Mouse (Mus musculus): Measurements from ENCODE around the gene Iqschfp. TPM values are rescaled to one million over a fixed set of nuclear protein-coding genes. Genes with fewer than 3 reads are reported as not detected.

The Iqschfp gene
- polyA plus RNA-seq, 1 experiment, result not detected

DNA sequence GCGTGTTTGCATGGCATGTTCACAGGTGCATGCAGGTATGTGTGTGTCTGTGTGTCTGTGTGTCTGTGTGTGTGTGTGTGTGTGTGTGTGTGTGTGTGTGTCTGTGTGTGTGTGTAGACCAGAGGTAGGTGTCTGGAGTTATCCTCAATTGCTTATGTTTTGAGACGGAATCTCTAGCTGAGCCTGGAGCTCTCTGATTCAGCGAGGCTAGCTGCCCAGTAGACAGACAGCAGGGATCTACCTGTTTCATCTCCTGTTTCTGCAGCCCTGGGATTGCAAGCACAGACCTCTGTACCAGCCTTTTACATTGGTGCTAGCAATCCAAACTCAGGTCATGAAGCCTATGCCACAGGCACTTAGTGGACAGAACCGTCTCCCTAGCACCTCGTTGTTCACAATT, 536.0 kb downstream of the Iqschfp start:
- no peak for TF ChIP-seq FLI1 (IDR thresholded peaks at IDR 0.05; ENCODE audit: low read length)
- no peak for TF ChIP-seq GATA1 (IDR thresholded peaks at IDR 0.05; ENCODE audit: borderline replicate concordance, low read length)
- Histone ChIP-seq H3K9me3 (no peaks in the 10 kb centered on the region), H3K4me3 (replicated peaks) (no peak overlapping the region), H3K27me3 (replicated peaks) (peaks cover 5% of the 10 kb centered on the region), H3K36me3 (replicated peaks; ENCODE audit: low read length) (no peaks in the 10 kb centered on the region), H3K4me1 (no peaks in the 10 kb centered on the region)

DNA sequence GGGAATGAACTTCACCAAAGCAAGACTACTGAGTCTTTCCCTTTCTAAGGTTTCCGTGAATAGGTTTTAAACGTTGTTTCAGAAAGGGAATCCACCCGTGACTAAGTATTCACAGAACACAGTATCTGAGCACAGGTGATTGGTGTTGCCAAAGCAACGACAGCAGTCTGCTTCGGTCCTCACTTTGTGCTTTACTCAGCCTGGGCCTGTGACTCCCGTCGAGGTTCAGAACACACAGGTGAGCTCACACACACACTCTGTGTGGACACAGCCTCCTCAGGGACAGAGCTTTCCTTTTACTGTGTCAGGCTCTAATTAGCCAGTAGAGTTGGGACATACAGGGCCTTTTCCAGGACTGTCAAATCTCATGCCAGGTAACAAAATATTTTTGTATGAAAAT, 542.4 kb downstream of the Iqschfp start:
- no peaks in the 10 kb centered on the region for H3K9me3 ChIP-seq
- H3K36me3 ChIP-seq (replicated peaks; ENCODE audit: low read length), result no peaks in the 10 kb centered on the region
- peaks cover 2% of the 10 kb centered on the region for H3K27me3 ChIP-seq (replicated peaks)
- TF ChIP-seq GATA1 (IDR thresholded peaks at IDR 0.05; ENCODE audit: borderline replicate concordance, low read length) (no peak), FLI1 (IDR thresholded peaks at IDR 0.05; ENCODE audit: low read length) (no peak)
- no peak overlapping the region for H3K4me3 ChIP-seq (replicated peaks)
- no peaks in the 10 kb centered on the region for H3K4me1 ChIP-seq

DNA sequence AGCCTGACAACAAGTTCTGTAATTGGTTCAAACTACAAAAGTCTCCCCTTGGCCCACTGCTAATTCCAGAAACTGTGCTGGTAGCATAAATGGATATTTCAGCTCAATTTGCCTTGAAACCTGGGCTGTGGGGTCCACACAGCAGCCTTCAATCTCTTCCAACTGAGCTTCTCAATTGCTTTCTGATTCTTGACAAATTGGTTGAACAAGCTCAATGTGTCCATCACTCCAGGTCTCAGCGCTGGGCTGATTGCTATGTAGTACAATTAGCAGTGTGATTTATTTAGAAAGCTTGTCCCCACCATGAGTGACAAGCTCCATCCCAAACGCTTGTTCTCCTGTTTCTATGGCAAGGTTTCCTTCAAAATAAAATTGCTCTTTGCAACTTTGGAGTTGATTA, 542.9 kb downstream of the Iqschfp start:
- TF ChIP-seq FLI1 (IDR thresholded peaks at IDR 0.05; ENCODE audit: low read length) (no peak), GATA1 (IDR thresholded peaks at IDR 0.05; ENCODE audit: borderline replicate concordance, low read length) (no peak)
- Histone ChIP-seq H3K9me3 (no peaks in the 10 kb centered on the region), H3K36me3 (replicated peaks; ENCODE audit: low read length) (no peaks in the 10 kb centered on the region), H3K4me1 (no peaks in the 10 kb centered on the region), H3K4me3 (replicated peaks) (no peak overlapping the region), H3K27me3 (replicated peaks) (peaks cover 2% of the 10 kb centered on the region)

DNA sequence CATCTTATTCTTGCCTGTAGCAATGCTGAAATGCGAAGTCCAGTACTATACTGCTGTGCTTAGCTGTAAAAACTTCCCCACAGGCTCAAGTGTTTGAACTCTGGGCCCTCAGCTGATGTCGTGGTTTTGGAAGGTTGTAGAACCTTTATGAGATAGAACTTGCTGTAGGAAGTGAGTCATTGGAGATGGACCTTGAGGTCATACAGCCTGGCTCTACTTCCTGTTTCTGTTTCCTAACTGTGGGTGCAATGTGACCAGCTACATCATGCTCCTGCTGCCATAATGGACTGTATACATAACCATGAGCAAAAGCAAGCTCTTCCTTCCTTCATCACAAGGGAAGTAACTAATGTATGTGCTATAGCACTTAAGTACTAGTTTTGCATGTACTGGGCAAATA, 556.4 kb downstream of the Iqschfp start:
- Histone ChIP-seq H3K9me3 (peaks cover 5% of the 10 kb centered on the region), H3K4me1 (peaks cover 11% of the 10 kb centered on the region), H3K36me3 (replicated peaks; ENCODE audit: low read length) (no peaks in the 10 kb centered on the region), H3K27me3 (replicated peaks) (no peaks in the 10 kb centered on the region), H3K4me3 (replicated peaks) (no peak overlapping the region)
- no peak for TF ChIP-seq FLI1 (IDR thresholded peaks at IDR 0.05; ENCODE audit: low read length)
- TF ChIP-seq GATA1 (IDR thresholded peaks at IDR 0.05; ENCODE audit: borderline replicate concordance, low read length), result no peak

DNA sequence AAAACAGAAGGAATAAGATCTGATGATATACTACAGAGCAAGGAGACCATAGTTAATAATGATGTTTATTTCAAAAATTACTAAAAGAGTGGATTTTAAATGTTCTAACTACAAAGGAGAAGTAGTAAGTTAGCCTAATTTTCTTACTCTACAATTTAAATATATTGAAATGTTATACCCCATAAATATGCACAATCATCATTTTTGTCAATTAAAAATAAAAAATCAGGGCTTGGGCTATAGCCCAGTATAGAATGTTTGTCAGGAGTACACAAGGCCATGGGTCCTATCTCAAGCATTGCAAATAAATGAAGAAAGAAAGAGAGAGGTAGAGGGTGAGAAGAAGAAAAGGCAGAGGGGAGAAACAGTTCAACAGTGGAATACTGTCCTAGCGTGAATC, 559.6 kb downstream of the Iqschfp start:
- Histone ChIP-seq H3K36me3 (replicated peaks; ENCODE audit: low read length) (no peaks in the 10 kb centered on the region), H3K27me3 (replicated peaks) (no peaks in the 10 kb centered on the region), H3K4me3 (replicated peaks) (no peak overlapping the region), H3K9me3 (peaks cover 5% of the 10 kb centered on the region), H3K4me1 (peaks cover 11% of the 10 kb centered on the region)
- no peak for TF ChIP-seq GATA1 (IDR thresholded peaks at IDR 0.05; ENCODE audit: borderline replicate concordance, low read length)
- no peak for TF ChIP-seq FLI1 (IDR thresholded peaks at IDR 0.05; ENCODE audit: low read length)

DNA sequence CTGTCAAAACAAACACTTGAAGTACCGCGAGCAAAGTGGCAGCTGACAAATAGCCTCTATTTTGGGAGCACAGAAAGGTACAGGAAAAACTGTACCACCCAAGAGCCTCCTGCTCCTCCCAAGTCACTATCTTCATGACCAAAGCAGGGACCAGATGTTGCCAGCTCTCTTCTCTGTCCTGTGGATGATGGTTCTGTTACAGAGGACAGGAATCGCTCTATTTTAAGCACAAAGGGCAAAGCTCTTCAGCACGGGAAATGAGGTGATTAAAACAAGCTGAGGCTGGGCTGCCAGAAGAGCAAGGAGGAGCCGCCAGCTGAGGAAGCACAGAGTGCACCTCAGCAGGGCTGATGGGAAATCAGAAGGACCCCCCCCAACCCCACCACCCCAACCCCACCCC, 561.2 kb downstream of the Iqschfp start:
- Histone ChIP-seq H3K27me3 (replicated peaks) (no peaks in the 10 kb centered on the region), H3K36me3 (replicated peaks; ENCODE audit: low read length) (no peaks in the 10 kb centered on the region), H3K4me1 (peaks cover 13% of the 10 kb centered on the region), H3K4me3 (replicated peaks) (no peak overlapping the region), H3K9me3 (peaks cover 5% of the 10 kb centered on the region)
- TF ChIP-seq FLI1 (IDR thresholded peaks at IDR 0.05; ENCODE audit: low read length), result no peak
- TF ChIP-seq GATA1 (IDR thresholded peaks at IDR 0.05; ENCODE audit: borderline replicate concordance, low read length), result no peak

DNA sequence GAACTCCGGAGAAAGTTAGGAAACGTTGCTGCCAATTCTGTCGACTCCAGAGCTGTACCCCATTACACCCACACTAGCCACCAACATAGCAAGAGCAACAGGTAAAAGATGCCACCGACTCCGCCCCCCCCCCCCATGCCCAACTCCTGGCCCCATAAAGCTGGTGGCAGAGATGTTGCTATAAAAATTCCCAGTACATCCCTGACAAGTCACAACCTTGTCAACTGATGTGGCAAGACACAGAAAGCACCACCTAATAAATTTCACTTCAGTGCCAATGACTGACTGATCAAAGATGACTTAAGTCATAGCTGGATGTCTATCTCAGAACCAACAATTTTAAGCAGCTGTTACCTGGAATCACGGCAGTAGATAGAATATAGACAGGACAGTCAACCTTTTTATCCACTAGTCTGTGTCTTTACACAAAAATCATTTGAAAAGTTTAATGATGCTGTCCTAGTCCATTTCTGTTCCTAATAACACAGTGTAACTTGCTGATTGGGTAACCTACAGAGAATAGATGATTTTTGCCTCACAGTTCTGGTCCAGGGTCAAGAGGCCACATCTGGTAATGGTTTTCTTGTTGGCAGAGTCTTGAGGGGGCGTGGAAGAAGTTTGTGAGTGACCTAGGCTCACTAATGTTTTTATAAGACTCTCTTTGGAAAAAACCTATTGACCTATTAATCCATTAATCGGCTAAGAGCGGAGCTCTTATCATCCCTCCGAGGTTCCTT, 561.9 kb downstream of the Iqschfp start:
- Histone ChIP-seq H3K4me1 (peaks cover 15% of the 10 kb centered on the region), H3K9me3 (no peaks in the 10 kb centered on the region), H3K27me3 (replicated peaks) (no peaks in the 10 kb centered on the region), H3K36me3 (replicated peaks; ENCODE audit: low read length) (no peaks in the 10 kb centered on the region), H3K4me3 (replicated peaks) (no peak overlapping the region)
- TF ChIP-seq GATA1 (IDR thresholded peaks at IDR 0.05; ENCODE audit: borderline replicate concordance, low read length) (no peak), FLI1 (IDR thresholded peaks at IDR 0.05; ENCODE audit: low read length) (no peak)

DNA sequence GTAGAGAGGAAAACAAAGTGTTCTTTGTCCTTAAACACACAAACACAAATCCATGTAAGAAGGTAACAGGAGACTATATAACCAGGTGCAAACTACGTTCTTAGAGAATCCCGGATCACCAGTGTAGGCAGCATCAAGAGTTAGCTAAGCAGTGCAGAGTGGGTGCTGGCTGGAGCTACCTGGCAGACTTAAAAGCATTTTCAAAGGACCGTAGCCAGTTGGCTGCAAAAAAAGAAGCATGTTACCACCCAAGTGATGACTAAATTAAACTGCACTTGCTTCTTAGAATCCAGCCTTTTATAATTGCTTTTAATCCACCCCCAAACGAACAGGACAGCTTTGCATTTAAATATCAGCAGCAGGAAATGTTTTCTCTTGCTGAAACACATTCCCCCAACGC, 574.6 kb downstream of the Iqschfp start:
- H3K36me3 ChIP-seq (replicated peaks; ENCODE audit: low read length), result no peaks in the 10 kb centered on the region
- TF ChIP-seq FLI1 (IDR thresholded peaks at IDR 0.05; ENCODE audit: low read length) (no peak), GATA1 (IDR thresholded peaks at IDR 0.05; ENCODE audit: borderline replicate concordance, low read length) (no peak)

DNA sequence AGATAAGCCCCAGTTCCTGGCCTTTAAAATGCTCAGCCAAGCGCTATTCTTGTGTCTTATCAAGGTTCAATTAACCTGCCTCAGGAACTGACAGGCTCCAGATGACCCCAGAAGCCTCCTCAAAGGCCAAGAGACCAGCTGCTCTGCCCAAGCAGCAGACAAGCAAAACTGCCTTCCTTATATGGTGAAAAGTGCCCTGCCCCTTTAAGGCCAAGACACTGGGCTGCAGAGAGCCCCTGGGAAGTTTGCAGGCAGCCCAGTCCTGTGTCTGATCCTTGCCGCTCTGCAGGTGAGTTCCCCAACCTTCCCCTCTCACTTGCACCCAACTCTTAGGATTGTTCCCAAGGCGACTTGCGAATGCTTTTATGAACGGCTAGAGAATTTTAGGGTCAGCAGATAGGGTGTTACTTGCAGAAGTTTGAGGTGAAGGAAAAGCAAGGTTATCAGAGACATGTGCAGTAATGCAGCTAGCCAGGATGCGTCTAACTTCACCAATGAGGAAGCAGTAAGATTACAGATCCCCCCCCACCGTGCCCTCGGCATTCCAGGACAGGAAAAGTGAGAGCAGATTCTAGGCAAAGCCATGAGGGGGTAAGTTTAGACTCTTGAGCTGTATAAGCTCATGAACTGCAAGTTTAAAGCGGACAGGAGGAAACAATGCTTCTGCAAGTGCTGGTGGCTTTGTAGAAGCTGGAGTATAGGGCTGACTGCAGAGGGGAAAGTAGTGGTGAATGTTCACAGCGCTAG, 576.1 kb downstream of the Iqschfp start:
- peak overlapping the region; percentile 79 for H3K4me3 ChIP-seq (replicated peaks)
- H3K36me3 ChIP-seq (replicated peaks; ENCODE audit: low read length), result no peaks in the 10 kb centered on the region
- peaks cover 11% of the 10 kb centered on the region for H3K27me3 ChIP-seq (replicated peaks)

More for the DNA sequence above, 574.6 kb downstream of the Iqschfp start:
- Histone ChIP-seq H3K9me3 (no peaks in the 10 kb centered on the region), H3K4me3 (replicated peaks) (no peak overlapping the region), H3K27me3 (replicated peaks) (peaks cover 9% of the 10 kb centered on the region), H3K4me1 (peaks cover 34% of the 10 kb centered on the region)

DNA sequence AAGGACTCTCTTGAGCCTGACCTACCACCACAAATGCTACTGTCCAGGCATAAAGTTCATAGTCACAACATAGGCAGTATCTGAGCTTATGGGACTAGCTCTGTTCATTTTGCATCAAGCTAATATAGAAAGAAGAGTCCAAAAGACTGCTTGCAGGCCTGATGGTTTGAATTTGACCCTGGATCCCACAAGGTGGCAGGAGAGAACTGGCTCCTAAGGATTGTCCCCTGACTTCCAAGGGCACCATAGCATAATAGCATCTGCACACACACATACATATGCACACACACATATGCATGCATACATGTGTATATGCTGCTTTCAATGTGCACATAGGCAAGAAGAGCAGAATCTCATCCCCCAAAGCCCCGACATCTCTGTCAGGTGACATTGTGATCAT, 577.6 kb downstream of the Iqschfp start:
- Histone ChIP-seq H3K4me3 (replicated peaks) (no peak overlapping the region), H3K9me3 (peaks cover 7% of the 10 kb centered on the region), H3K27me3 (replicated peaks) (peaks cover 11% of the 10 kb centered on the region), H3K36me3 (replicated peaks; ENCODE audit: low read length) (no peaks in the 10 kb centered on the region), H3K4me1 (peaks cover 32% of the 10 kb centered on the region)
- TF ChIP-seq FLI1 (IDR thresholded peaks at IDR 0.05; ENCODE audit: low read length) (no peak), GATA1 (IDR thresholded peaks at IDR 0.05; ENCODE audit: borderline replicate concordance, low read length) (no peak)

More for the DNA sequence above, 576.1 kb downstream of the Iqschfp start:
- Histone ChIP-seq H3K4me1 (peaks cover 31% of the 10 kb centered on the region), H3K9me3 (peaks cover 4% of the 10 kb centered on the region)
- no peak for TF ChIP-seq FLI1 (IDR thresholded peaks at IDR 0.05; ENCODE audit: low read length)
- TF ChIP-seq GATA1 (IDR thresholded peaks at IDR 0.05; ENCODE audit: borderline replicate concordance, low read length), result no peak

Measured in megakaryocyte, embryonic 14.5 days (primary cell).